Mouse (Mus musculus) forebrain, embryonic 11.5 days (tissue): ENCODE data around the gene Wdr4. TPM values are rescaled to one million over a fixed set of nuclear protein-coding genes. Genes with fewer than 3 reads are reported as not detected.

ENCODE experiments used
- ATAC-seq: fragments of 200-750 bp; cut with Nextera tagmentation; replicated peaks from 2 replicates; pipeline ENCODE4 v1.8.0; 2017; ENCODE audit warnings: moderate TSS enrichment; ENCODE audit not compliant: low FRiP score
- DNase-seq: peaks from one replicate; pipeline ENCODE4 v3.0.0-alpha.2; 2017; ENCODE audit warnings: low spot score
- H3K27ac ChIP-seq: fragments of 300-500 bp; sonication (generic); 2 replicates; pipeline ENCODE4 v1.5.1; 2014; ENCODE audit warnings: low read depth, low read length
- H3K27me3 ChIP-seq: fragments of 300-500 bp; sonication (generic); 2 replicates; pipeline ENCODE4 v1.6.1; 2014; ENCODE audit warnings: mild to moderate bottlenecking, low read length, mixed read lengths; ENCODE audit not compliant: control insufficient read depth, insufficient read depth
- H3K36me3 ChIP-seq: fragments of 300-500 bp; sonication (generic); 2 replicates; pipeline ENCODE4 v1.6.1; 2014; ENCODE audit warnings: mild to moderate bottlenecking, low read length, moderate library complexity, mixed read lengths; ENCODE audit not compliant: control insufficient read depth, insufficient read depth
- H3K4me1 ChIP-seq: fragments of 300-500 bp; sonication (generic); replicated peaks from 2 replicates; pipeline ENCODE4 v1.6.1; 2014; ENCODE audit warnings: low read length, mixed read lengths; ENCODE audit not compliant: control insufficient read depth, insufficient read depth
- H3K4me2 ChIP-seq: fragments of 300-500 bp; sonication (generic); 2 replicates; pipeline ENCODE4 v1.6.1; 2014; ENCODE audit warnings: low read depth, mild to moderate bottlenecking, low read length, moderate library complexity, mixed read lengths; ENCODE audit not compliant: severe bottlenecking
- H3K4me3 ChIP-seq: fragments of 300-500 bp; sonication (generic); 2 replicates; pipeline ENCODE4 v1.5.1; 2014; ENCODE audit warnings: low read depth, low read length
- H3K9ac ChIP-seq: fragments of 300-500 bp; sonication (generic); 2 replicates; pipeline ENCODE4 v1.6.1; 2014; ENCODE audit warnings: low read length
- H3K9me3 ChIP-seq: fragments of 300-500 bp; sonication (generic); 2 replicates; pipeline ENCODE4 v1.6.1; 2016; ENCODE audit warnings: low read length, mixed read lengths; ENCODE audit not compliant: control insufficient read depth
- WGBS: fragments of 180-500 bp; shearing (Covaris S2); extraction: QIAGEN DNeasy Blood & Tissue Kit; methylation state at CpG from one replicate; pipeline ENCODE4 v1.1.7; 2014; 5-methylcytosine and 5-hydroxymethylcytosine counted together
- polyA plus RNA-seq: library from polyadenylated mRNA; unstranded; fragments of >200 nt; fragmentation: Nextera tagmentation; extraction: Ambion mirVana; gene quantifications from 2 replicates; pipeline ENCODE4 v1.2.1, GENCODE M21; 2014

The Wdr4 gene
- polyA plus RNA-seq, 1 experiment from 2014 or later: 48.9 TPM

DNA sequence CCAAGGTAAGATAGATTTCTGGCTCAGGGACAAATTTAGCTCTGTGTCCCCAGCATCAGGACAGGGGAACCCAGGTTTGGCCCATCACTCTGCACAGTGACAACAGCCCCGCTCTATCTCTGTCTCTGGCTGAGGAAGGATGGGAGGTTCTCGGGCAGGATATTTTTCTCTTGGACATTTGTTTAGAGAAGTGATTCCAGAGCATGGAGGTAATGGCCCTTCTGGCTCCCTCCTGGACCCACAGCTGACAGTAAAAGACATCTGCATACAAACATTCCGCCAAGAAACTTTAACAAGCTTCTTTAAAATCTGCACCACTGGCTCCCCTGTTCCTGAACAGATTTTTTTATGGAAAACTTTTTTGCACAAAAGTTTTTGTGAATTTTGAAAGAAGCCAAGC is 66.3 kb downstream of the Wdr4 start:
- Histone ChIP-seq H3K27me3 (no peaks in the 10 kb centered on the region), H3K4me1 (no peaks in the 10 kb centered on the region; the same call in 1 of the 2 replicates), H3K4me2 (no peak overlapping the region), H3K9ac (no peak overlapping the region), H3K9me3 (no peaks in the 10 kb centered on the region), H3K36me3 (no peaks in the 10 kb centered on the region; the same call in 1 of the 2 replicates), H3K27ac (no peak overlapping the region), H3K4me3 (no peak overlapping the region)
- ATAC-seq (no peak), DNase-seq (no peak)
- 89% methylated on average over 3 of the region's 3 CpGs for WGBS

DNA sequence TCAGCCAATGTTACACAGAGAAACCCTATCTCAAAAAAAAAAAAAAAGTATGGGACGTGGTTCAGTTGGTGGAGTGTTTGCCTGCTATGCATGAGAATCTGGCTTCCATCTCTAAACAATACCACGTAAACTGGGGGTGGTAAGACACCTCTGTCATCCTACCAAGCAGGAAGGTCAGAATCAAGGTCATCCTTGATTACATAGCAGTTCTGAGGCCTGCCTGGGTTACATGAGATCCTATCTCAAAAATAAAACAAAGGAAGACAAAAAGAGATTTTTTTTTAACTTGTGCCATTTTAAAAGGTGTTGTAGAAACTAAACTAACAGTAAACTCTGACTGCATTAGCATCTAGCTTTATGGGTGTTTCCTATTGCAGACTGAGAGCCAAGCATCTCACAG is 67.0 kb downstream of the Wdr4 start:
- WGBS: 76% methylated on average over 2 of the region's 2 CpGs
- Histone ChIP-seq H3K4me1 (no peaks in the 10 kb centered on the region; the same call in 1 of the 2 replicates), H3K9me3 (no peaks in the 10 kb centered on the region), H3K36me3 (no peaks in the 10 kb centered on the region; the same call in 1 of the 2 replicates), H3K4me3 (no peak overlapping the region), H3K27me3 (no peaks in the 10 kb centered on the region), H3K9ac (no peak overlapping the region), H3K27ac (no peak overlapping the region), H3K4me2 (no peak overlapping the region)
- no peak for DNase-seq
- ATAC-seq: no peak

DNA sequence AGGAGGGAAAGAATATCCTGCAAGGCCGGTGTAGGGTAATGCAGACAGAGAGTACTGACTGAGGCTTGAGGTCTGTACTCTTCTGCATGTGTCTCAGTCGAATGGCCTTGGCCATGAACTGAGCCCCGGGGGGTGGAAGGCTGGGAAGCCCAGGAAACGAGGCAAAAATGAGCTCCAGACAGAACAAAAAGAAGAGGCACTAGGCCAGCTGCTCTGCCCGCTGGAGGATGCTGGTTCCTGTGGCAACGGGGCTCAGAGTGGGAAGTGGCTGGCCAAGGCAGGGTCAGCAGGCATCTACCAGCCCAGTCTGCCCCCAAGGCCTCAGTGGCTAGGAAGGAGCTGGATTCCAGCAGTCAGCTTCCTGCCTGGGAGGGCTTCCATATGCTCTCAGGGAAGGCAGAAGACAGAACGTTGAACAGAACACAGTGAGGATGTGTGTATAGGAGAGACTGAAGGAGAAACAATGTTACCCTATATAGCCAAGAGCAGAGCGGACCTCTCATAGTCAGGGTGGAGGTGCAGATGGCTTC is 68.5 kb downstream of the Wdr4 start:
- no peak for ATAC-seq
- WGBS: 58% methylated on average over 8 of the region's 8 CpGs
- H3K9me3 ChIP-seq: no peaks in the 10 kb centered on the region
- no peaks in the 10 kb centered on the region; the same call in 1 of the 2 replicates for H3K4me1 ChIP-seq
- H3K36me3 ChIP-seq: no peaks in the 10 kb centered on the region
- H3K4me2 ChIP-seq: no peak overlapping the region
- no peaks in the 10 kb centered on the region for H3K27me3 ChIP-seq
- DNase-seq: no peak
- no peak overlapping the region for H3K27ac ChIP-seq
- H3K9ac ChIP-seq: no peak overlapping the region
- H3K4me3 ChIP-seq: no peak overlapping the region

DNA sequence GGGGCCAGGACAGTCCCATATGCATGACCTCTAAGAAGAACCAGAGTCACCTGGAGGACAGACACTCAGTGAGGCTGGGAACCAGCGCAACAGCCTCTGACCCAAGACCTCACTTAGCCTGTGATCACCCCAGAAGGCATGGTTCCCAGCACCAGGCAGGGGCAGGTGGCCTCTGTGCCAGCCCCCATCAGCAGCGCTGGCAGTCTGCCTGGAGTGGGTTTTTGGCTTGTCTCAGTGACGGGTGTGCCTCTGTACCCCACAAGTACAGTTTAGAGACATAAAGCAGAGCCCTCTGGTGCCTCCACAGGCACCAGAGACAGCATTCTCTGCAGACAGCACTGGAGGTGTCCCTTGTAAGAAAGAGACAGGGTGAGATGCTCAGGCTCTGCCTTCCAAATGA is 69.6 kb downstream of the Wdr4 start:
- WGBS: 78% methylated on average over 3 of the region's 3 CpGs
- DNase-seq (no peak), ATAC-seq (no peak)
- Histone ChIP-seq H3K9ac (no peak overlapping the region), H3K4me2 (no peak overlapping the region), H3K36me3 (no peaks in the 10 kb centered on the region), H3K4me1 (no peaks in the 10 kb centered on the region; the same call in 1 of the 2 replicates), H3K4me3 (no peak overlapping the region), H3K27ac (no peak overlapping the region), H3K9me3 (no peaks in the 10 kb centered on the region), H3K27me3 (no peaks in the 10 kb centered on the region)

DNA sequence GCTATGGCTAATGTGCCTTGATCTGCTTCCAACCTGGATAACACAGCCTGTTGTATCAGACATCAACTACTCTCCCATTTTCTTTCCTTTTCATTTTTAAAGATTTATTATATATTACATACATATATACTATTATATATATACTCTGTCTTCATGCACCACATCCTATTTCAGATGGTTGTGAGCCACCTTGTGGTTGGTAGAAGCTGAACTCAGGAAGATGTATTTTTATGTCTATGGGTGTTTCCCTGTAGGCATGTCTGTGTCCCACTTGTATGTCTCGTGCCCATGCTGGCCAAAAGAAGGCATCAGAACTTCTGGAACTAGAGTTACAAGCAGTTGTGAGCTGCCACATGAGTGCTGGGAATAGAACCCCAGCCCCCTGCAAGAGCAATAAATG is 71.3 kb downstream of the Wdr4 start:
- no peak for ATAC-seq
- WGBS: 78% methylated on average over 1 of the region's 1 CpGs
- no peak overlapping the region for H3K4me3 ChIP-seq

DNA sequence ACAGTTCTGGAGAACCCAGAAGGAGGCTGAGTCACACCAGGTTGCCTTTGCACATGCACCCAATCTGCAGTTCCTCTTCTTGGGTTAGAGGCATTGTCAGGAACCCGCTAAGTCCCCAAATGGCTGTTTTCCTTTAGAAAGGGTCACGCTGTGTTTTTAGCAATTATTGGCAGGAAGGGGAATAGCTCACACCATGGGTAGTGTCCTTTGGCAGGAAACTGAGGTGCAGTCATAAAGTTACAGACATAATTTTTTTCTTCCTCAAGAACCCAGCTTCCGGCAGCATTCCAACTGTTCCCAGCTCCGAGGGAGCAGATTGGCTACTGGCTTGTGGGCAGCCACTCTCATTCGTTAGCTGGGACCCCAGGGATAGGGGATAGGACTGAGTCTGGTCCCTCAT is 72.0 kb downstream of the Wdr4 start:
- no peak overlapping the region for H3K27ac ChIP-seq

More for the DNA sequence above, 71.3 kb downstream of the Wdr4 start:
- Histone ChIP-seq H3K9ac (no peak overlapping the region), H3K36me3 (no peaks in the 10 kb centered on the region), H3K4me2 (no peak overlapping the region), H3K9me3 (no peaks in the 10 kb centered on the region), H3K27me3 (no peaks in the 10 kb centered on the region), H3K4me1 (no peaks in the 10 kb centered on the region; the same call in 1 of the 2 replicates), H3K27ac (no peak overlapping the region)
- no peak for DNase-seq

DNA sequence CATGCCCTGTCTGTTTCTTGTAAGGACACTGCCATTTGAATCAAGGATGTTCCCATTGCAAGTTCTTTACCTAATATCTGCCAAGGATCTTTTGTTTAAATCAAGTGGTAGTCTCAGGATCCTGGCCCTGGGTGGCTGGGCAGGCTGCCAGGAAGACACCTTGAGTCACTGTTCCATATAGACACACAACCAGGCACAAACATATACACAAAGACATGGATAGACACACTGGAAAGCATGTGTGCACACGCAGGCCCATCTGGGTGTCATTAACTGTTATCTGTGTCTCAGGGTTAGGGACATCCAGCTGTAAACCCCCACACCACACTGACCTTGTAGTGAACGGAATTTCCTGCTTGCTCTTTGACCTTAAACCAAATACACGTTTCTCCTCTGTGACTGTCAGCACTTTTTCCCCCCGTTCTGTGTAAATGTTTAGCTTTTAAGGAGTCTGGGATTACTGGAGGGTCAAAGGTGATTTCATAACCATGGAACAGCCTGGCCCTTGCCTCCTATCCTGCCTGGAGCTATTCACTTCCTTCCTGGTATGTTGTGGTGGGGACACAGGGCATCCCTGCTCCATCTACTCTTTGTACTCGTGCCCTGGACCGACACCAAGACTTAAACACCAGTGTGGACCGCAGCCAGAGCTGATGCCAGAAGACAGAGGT is 74.6 kb downstream of the Wdr4 start:
- Histone ChIP-seq H3K4me1 (no peaks in the 10 kb centered on the region), H3K36me3 (no peaks in the 10 kb centered on the region), H3K9ac (no peak overlapping the region), H3K4me3 (no peak overlapping the region), H3K27me3 (no peaks in the 10 kb centered on the region), H3K27ac (no peak overlapping the region), H3K4me2 (no peak overlapping the region), H3K9me3 (no peaks in the 10 kb centered on the region)
- 66% methylated on average over 7 of the region's 7 CpGs for WGBS
- no peak for ATAC-seq
- no peak for DNase-seq

More for the DNA sequence above, 72.0 kb downstream of the Wdr4 start:
- WGBS: 89% methylated on average over 5 of the region's 5 CpGs
- no peak for ATAC-seq
- H3K27me3 ChIP-seq: no peaks in the 10 kb centered on the region
- H3K4me3 ChIP-seq: no peak overlapping the region
- no peaks in the 10 kb centered on the region for H3K9me3 ChIP-seq
- H3K4me1 ChIP-seq: no peaks in the 10 kb centered on the region; the same call in 1 of the 2 replicates
- no peak overlapping the region for H3K4me2 ChIP-seq
- H3K9ac ChIP-seq: no peak overlapping the region
- H3K36me3 ChIP-seq: no peaks in the 10 kb centered on the region
- DNase-seq: no peak
